Mouse (Mus musculus): Measurements from ENCODE around the gene AU040320.

- TF ChIP-seq CTCF (IDR thresholded peaks at IDR 0.05; ENCODE audit: low read depth), result no peak
- no peak for TF ChIP-seq EP300 (optimal IDR thresholded peaks at IDR 0.05)
Observed at GRCm38 (mm10) chr4:126781871-126782270, 28.5 kb downstream of the AU040320 start.

Data from stomach, postnatal 0 days (tissue).